Mouse (Mus musculus) lung, adult 2 months (tissue): ENCODE measurements around the gene Mthfr. TPM values are rescaled to one million over a fixed set of nuclear protein-coding genes. Genes with fewer than 3 reads are reported as not detected.

Experiments used
- DNase-seq: peaks from one replicate; pipeline ENCODE4 v3.0.0; 2022
- H3K4me1 ChIP-seq: fragments of 200-500 bp; 2 replicates; pipeline ENCODE4 v1.6.1; 2011; ENCODE audit warnings: low read length; ENCODE audit not compliant: control insufficient read depth, insufficient read depth
- H3K4me3 ChIP-seq: fragments of 200-500 bp; replicated peaks from 2 replicates; pipeline ENCODE3; 2011; ENCODE audit warnings: low read depth, mild to moderate bottlenecking, control low read depth, low read length; ENCODE audit errors: extremely low read depth
- CTCF ChIP-seq: fragments of 200-500 bp; IDR thresholded peaks from 2 replicates; pipeline ENCODE4 v1.5.1; 2011; ENCODE audit warnings: mild to moderate bottlenecking, low read length, control low read depth; ENCODE audit not compliant: insufficient read depth
- POLR2A ChIP-seq: fragments of 200-500 bp; IDR thresholded peaks from 2 replicates; pipeline ENCODE4 v1.6.1; 2011; ENCODE audit warnings: low read depth, mild to moderate bottlenecking, control low read depth, low read length, borderline replicate concordance; ENCODE audit errors: extremely low read depth
- WGBS: fragments of 180-500 bp; shearing (Covaris S2); methylation state at CpG from one replicate; pipeline ENCODE4 v1.1.7; 2018; 5-methylcytosine and 5-hydroxymethylcytosine counted together
- polyA plus RNA-seq: library from polyadenylated mRNA; depleted of rRNA; stranded (reverse); fragments of >200 nt; gene quantifications from 2 replicates; pipeline ENCODE4 v1.2.3, GENCODE M21; 2012

Mthfr gene
- polyA plus RNA-seq, 1 experiment: 38.9 TPM

DNA sequence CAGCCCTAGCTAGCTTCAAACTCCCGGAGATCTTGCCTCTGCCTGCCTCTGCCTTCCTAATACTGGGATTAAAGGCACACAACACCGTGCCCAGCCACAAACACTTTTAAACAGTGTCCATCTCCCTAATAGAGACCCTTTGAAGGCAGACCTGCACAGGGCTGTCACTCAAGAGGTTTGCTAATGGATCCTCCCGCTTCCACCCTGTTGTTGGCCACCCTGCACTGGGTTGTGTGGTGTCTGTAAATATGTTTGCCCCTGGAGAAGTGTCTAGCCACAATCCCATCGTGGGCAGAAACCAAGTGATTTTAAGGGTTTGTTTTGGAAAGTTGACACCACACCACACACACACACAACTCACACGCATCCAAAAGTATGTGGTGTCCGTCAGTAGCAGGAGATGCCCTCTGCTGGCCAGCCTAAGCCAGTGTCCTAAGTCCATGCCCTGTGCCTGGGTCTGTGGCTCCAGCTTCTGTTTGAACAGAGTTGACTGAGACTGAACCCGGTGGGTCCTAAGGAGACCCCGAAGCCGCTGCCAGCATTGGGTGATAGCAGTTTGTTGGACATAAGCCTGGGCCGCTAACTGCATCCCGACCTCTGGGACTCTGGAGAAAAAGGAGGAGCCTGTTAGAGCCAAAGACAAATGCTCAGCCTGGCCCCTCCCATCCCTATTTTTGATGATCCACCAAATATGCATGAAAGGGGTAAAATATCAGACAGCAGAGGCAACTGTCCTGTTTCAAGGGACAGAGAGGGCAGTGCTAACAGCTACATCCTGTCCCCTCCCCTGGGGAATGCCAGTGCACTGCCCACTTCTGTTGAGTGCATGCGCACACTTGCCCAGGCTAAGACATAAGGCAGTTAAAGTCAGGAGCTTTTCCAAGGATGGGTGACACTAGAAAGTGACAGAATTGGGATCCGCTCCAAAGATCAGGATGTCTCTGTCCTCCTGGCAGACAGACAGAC lies 21.5 kb downstream of the Mthfr start:
- H3K4me3 ChIP-seq: no peak overlapping the region
- WGBS: 34% methylated on average over 13 of the region's 13 CpGs
- TF ChIP-seq POLR2A (no peak), CTCF (peak; percentile 91)
- H3K4me1 ChIP-seq: no peaks in the 10 kb centered on the region
- DNase-seq: no peak

DNA sequence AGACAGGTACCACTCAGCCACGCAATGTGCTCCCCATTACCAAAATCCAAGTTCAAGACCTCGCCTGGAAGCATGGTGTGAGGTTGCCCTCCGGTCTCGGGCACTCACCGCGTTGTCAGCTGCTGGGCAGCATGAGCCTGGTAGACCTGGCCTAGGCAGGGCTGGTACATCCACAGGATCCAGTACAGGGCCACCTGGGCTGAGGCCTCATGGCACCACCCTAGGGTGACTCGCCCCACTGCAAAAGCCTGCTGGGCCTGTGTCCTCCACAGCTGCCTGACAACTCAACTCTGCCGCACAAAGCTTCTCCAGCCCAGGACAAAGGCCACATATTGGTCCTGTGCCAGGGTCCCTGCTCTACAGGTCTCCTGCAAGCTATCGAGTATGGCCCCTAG lies 22.2 kb downstream of the Mthfr start:
- no peak overlapping the region for H3K4me3 ChIP-seq
- 84% methylated on average over 9 of the region's 9 CpGs for WGBS
- H3K4me1 ChIP-seq: no peaks in the 10 kb centered on the region
- TF ChIP-seq POLR2A (no peak), CTCF (no peak)
- DNase-seq: no peak

DNA sequence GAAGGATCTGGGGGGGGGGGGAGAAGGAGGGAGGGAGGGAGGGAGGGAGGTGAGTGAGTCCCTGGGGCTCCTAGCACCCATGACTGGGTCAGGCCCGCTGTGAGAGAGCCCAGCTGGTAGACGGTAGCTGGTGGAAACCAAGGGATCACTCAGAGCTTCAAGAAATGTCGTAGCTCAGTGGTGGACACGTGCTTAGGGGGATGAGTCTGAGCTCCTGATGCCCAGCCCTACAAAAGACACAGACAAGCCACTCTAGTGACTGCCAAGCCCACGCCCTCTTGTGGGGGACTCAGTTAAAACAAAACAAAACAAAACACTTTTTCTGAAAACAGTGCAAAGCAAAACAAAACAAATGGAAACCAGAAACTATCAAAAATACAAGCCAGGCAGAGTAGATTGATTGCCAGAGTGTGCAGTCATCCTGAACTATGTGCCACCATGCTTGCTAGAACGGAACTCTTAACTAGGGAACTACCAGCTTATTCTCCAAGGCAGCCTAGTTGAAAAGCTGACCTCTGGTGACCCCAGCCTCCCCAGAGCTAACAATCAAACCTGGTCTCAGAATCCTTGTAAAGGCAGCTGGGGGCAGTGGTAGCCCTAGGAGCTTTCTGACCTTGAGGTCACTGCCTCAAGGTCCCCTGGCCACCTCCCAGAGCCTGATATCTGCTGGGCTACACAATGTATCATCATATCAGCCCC lies 27.0 kb downstream of the Mthfr start:
- no peak overlapping the region for H3K4me3 ChIP-seq
- no peak for DNase-seq
- H3K4me1 ChIP-seq: no peaks in the 10 kb centered on the region
- WGBS: 45% methylated on average over 6 of the region's 6 CpGs
- TF ChIP-seq CTCF (0 out of 2 replicates have a peak, but pooled peaks have one; percentile 2), POLR2A (no peak)

DNA sequence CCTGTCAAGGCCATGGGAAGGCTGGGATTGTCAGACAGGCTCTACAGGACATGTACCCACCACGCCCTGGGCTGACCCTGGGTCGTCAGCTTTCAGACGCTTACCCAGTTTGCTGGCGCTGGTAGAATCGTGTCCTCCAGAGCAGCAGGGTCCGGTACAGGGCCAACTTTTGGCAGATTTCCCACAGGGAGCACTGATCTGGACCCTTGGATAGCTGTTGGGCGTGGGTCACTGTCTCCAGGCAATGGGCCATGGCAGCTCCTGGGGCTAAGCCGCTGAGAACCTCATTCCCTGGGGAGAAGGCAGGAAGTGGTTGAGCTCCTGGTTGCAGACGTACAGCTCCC lies 27.5 kb downstream of the Mthfr start:
- H3K4me3 ChIP-seq: no peak overlapping the region
- DNase-seq: no peak
- no peaks in the 10 kb centered on the region for H3K4me1 ChIP-seq
- 55% methylated on average over 9 of the region's 9 CpGs for WGBS
- TF ChIP-seq CTCF (no peak), POLR2A (no peak)

DNA sequence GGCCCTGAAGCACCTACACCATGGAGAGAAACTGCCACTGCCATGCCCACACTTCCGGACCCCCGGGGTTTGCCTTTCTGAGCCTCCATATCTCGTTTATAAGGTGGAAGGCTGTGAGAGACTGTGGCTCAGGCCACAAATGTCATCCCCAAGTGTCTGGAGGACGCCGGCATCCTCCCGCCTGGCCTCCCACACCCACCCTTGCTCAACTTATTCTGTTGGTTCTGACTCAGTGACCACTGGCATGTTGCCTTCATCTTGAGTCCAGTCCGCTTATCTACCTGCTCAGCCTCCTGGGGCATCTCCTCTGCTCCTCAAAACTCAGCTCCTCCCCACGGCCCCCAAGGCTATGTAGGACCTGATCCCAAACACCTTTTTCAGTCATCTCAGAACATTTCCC lies 28.5 kb downstream of the Mthfr start:
- WGBS: 87% methylated on average over 8 of the region's 8 CpGs
- no peak for DNase-seq

DNA sequence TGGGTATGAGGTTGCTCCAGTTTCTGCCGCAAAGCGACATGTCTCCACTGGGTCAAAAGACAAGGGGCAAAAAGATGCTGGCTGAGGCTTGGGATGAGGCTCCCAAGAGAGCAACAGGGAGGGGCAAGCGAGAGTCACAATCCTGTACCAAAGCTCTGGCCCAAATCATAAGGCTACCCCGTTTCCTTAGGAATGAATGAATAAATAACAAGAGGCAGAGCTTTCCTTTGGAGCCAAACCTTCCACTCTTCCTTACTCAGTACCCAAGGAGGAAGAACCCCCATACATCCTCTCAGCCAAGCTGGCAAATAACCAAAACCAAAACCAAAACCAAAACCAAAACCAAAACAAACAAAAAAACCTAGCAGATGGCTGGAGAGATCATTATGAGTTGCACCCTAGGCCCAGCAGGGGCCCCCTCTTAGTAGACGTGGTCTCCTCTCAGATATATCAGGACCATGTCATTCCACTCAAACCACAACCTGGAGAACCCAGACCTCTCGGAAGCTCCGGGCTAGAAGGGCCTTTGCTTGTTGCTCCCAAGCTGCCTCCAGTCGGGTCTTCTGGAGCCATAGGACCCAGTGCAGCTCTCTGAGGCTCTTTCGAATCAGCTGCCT lies 30.8 kb downstream of the Mthfr start:
- 77% methylated on average over 9 of the region's 9 CpGs for WGBS
- no peak overlapping the region for H3K4me3 ChIP-seq
- H3K4me1 ChIP-seq: no peaks in the 10 kb centered on the region
- no peak for DNase-seq
- TF ChIP-seq POLR2A (no peak), CTCF (no peak)

More for the DNA sequence above, 28.5 kb downstream of the Mthfr start:
- H3K4me3 ChIP-seq: no peak overlapping the region
- H3K4me1 ChIP-seq: no peaks in the 10 kb centered on the region
- TF ChIP-seq CTCF (no peak), POLR2A (no peak)

DNA sequence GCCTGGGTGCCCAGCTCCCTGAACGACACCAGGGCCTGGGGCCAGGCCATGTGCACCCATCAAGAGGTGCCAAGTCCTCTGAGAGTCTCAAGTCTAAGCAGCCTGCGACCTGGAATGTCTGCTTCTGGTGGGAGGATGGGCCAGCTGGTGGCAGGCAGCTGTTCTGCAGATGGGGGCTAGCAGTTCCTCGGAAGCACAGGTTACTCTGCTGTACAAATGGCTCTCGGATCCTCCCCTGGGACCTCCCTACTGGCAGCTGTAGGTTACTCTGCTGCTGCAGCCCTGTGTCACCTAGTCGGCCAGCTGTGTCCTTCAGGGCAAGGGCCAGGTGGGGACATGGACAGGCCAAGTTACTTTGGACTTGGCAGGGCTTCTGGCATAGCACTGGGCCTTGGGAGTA lies 32.6 kb downstream of the Mthfr start:
- Histone ChIP-seq H3K4me1 (no peaks in the 10 kb centered on the region), H3K4me3 (no peak overlapping the region)
- no peak for DNase-seq
- WGBS: 65% methylated on average over 5 of the region's 5 CpGs
- no peak for TF ChIP-seq POLR2A
- TF ChIP-seq CTCF: no peak

DNA sequence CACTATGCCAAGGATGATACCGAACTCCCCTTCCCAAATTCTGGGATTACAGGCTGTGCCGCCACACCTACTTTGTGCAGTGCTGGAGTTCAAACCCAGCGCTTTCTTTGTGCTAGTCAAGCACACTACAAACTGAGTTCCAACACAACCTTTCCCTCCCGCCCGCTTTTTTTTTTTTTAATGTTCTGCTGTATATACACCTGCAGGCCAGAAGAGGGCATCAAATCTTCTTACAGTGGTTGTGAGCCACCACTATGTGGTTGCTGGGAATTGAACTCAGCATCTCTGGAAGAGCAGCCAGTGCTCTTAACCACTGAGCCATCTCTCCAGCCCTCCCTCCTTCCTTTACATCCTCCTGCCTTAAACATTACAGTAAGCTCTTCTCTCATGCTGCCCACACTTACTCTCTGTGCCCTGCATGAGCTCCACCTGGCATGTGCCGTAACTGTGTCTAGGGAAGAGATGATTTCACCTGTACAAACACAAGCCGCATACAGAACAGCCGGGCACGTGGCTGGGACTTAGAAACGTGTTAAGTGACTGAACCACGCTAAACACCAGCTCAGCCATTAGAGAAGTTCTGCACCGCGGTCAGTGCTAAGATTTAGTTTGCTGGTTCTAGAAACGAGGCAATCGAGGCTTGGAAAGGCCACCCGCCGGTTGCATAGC lies 35.8 kb downstream of the Mthfr start:
- peak; percentile 19 for DNase-seq
- WGBS: 35% methylated on average over 17 of the region's 17 CpGs
- no peaks in the 10 kb centered on the region for H3K4me1 ChIP-seq
- no peak overlapping the region for H3K4me3 ChIP-seq
- TF ChIP-seq CTCF: no peak
- TF ChIP-seq POLR2A: no peak

DNA sequence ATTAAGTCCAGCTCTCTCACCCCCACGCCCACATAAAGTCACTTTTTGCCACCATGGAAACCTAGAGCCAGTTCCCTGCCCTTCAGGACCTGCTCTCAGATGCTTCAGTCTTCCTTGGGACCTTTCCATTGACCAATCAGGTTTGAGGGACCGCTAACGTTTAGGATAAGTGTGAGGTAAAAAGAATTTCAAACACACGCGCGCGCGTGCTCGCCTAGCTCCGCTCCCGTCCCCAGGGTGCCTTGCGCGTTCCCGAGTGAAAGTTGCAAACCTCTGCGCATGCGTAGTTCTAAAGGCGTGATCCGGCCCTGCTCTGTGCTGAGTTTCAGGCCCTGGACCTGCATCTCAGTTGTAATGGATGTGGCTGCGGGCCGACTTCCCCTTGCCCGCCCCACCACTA lies 36.4 kb downstream of the Mthfr start:
- WGBS: 35% methylated on average over 21 of the region's 21 CpGs
- DNase-seq: peak; percentile 62
- H3K4me1 ChIP-seq: no peaks in the 10 kb centered on the region
- TF ChIP-seq POLR2A (no peak), CTCF (no peak)
- peak overlapping the region; percentile 54 for H3K4me3 ChIP-seq
